15 mouse cellular contexts compared by ENCODE assay signal in the genomic region with DNA sequence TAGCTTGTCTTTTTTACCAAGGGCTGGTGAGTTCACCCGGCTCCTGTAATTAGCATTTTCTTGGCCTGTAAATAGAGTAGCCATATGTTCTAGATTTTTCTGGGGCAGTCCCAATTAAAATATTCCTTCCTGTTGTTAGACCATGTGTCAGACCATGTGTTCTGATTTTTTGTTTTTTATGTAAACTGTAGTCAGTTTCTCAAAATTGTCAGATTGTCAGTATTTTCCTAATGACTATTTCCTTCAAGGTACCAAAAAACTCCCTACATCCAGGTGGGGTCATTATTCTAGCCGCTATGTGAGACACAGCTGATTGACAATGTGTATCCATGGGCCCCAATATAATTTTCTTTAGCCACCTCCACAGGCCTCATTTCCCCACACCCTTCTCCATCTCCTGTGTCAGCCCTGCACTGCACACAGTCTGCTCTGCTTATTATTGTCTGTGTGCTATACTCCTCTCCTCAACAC. TPM values are rescaled to one million over a fixed set of nuclear protein-coding genes. Genes with fewer than 3 reads are reported as not detected.
DNase-seq lines count a peak whose midpoint lies in the region; ATAC-seq lines count a peak whose summit lies in the region.
"Had no signal": no experiment of that assay in that cellular context is flagged by ENCODE, and none has a peak within 500 bp of the region (broad histone marks: within the 10 kb centered on the region; RNA-seq: fewer than 3 reads in every experiment).

No protein-coding gene starts in this region.

- ATAC-seq in hindbrain, embryonic 15.5 days (ENCODE audit: low FRiP score, low read depth): no peak
- ATAC-seq in hindbrain, embryonic 13.5 days (ENCODE audit: low FRiP score): no peak

- H3K9me3 ChIP-seq in hindbrain, embryonic 15.5 days: no peaks in the 10 kb centered on the region
- H3K9me3 ChIP-seq in hindbrain, embryonic 13.5 days: no peaks in the 10 kb centered on the region
- H3K9me3 ChIP-seq in limb, embryonic 10.5 days (replicated peaks): no peaks in the 10 kb centered on the region
- H3K9me3 ChIP-seq: heart, embryonic 15.5 days; midbrain, embryonic 12.5 days had no signal

- H3K9ac ChIP-seq in hindbrain, embryonic 15.5 days: no peak overlapping the region
- no peak overlapping the region for H3K9ac ChIP-seq in hindbrain, embryonic 13.5 days
- H3K9ac ChIP-seq: heart, embryonic 15.5 days; hindbrain, embryonic 14.5 days; midbrain, embryonic 12.5 days had no signal

- 64% methylated on average over 2 of the region's 2 CpGs for WGBS in hindbrain, embryonic 15.5 days
- 78% methylated on average over 2 of the region's 2 CpGs for WGBS in hindbrain, embryonic 13.5 days
- 59% methylated on average over 2 of the region's 2 CpGs for whole genome bisulfite sequencing in limb, embryonic 10.5 days

- DNase-seq in brain, embryonic 18.5 days (ENCODE audit: low read depth, low spot score): peak; percentile 39
- peak; percentile 82 for DNase-seq in cerebellum, adult 9-11 months
- no peak for DNase-seq in limb, embryonic 10.5 days (ENCODE audit: low spot score)
- no peak for DNase-seq in layer of hippocampus, adult 9-10 months (ENCODE audit: low spot score)
- DNase-seq in thymus, postnatal 10 days (ENCODE audit: low spot score in 2 of 2): no peak
- DNase-seq: heart, adult 18-20 months; kidney, adult 8-10 months; kidney, postnatal 4 days; lung, adult 18-20 months; lung, postnatal 36 days had no signal

- no peak overlapping the region for H3K4me2 ChIP-seq in hindbrain, embryonic 15.5 days
- H3K4me2 ChIP-seq in hindbrain, embryonic 13.5 days: no peak overlapping the region
- H3K4me2 ChIP-seq: heart, embryonic 15.5 days; hindbrain, embryonic 14.5 days; midbrain, embryonic 12.5 days had no signal

- no peaks in the 10 kb centered on the region for H3K27me3 ChIP-seq in hindbrain, embryonic 15.5 days
- no peaks in the 10 kb centered on the region for H3K27me3 ChIP-seq in hindbrain, embryonic 13.5 days
- no peaks in the 10 kb centered on the region for H3K27me3 ChIP-seq in limb, embryonic 10.5 days (ENCODE audit: low read depth, poor library complexity, severe bottlenecking)
- H3K27me3 ChIP-seq: heart, embryonic 15.5 days; midbrain, embryonic 12.5 days had no signal

- H3K4me1 ChIP-seq in hindbrain, embryonic 15.5 days (replicated peaks): 0 out of 2 replicates have a peak, but pooled peaks cover 4% of the 10 kb centered on the region
- no peaks in the 10 kb centered on the region for H3K4me1 ChIP-seq in hindbrain, embryonic 13.5 days (replicated peaks)
- H3K4me1 ChIP-seq in limb, embryonic 10.5 days: peaks cover 33% of the 10 kb centered on the region
- H3K4me1 ChIP-seq: heart, embryonic 15.5 days; midbrain, embryonic 12.5 days had no signal

- H3K27ac ChIP-seq in hindbrain, embryonic 15.5 days (replicated peaks): 0 out of 2 replicates have a peak overlapping the region, but pooled peaks have one; percentile 14
- H3K27ac ChIP-seq in hindbrain, embryonic 13.5 days: no peak overlapping the region; the same call in 1 of the 2 replicates
- 0 out of 2 replicates have a peak overlapping the region, but pooled peaks have one; percentile 21 for H3K27ac ChIP-seq in limb, embryonic 10.5 days
- H3K27ac ChIP-seq: heart, embryonic 15.5 days; hindbrain, embryonic 14.5 days; midbrain, embryonic 12.5 days had no signal

- H3K4me3 ChIP-seq in hindbrain, embryonic 15.5 days: no peak overlapping the region
- H3K4me3 ChIP-seq in hindbrain, embryonic 13.5 days: no peak overlapping the region
- H3K4me3 ChIP-seq in limb, embryonic 10.5 days: no peak overlapping the region
- H3K4me3 ChIP-seq: heart, embryonic 15.5 days; midbrain, embryonic 12.5 days had no signal

- H3K36me3 ChIP-seq in hindbrain, embryonic 15.5 days: no peaks in the 10 kb centered on the region
- no peaks in the 10 kb centered on the region for H3K36me3 ChIP-seq in hindbrain, embryonic 13.5 days
- H3K36me3 ChIP-seq in limb, embryonic 10.5 days: no peaks in the 10 kb centered on the region
- H3K36me3 ChIP-seq: heart, embryonic 15.5 days; midbrain, embryonic 12.5 days had no signal

RNA-seq across cellular contexts. Expression of a gene that starts 40.5 kb away (rescaled TPM):
- polyA plus RNA-seq in hindbrain, embryonic 15.5 days (2015; fragmentation: Nextera tagmentation; extraction: Ambion mirVana): 709 and 713 TPM in 2 replicates
- polyA plus RNA-seq in hindbrain, embryonic 13.5 days (2015; fragmentation: Nextera tagmentation; extraction: Ambion mirVana): 592 and 627 TPM in 2 replicates
- polyA plus RNA-seq in limb, embryonic 10.5 days (2016; fragmentation: Nextera tagmentation; extraction: Ambion mirVana): 219 and 269 TPM in 2 replicates

Comparison
In these comparisons a context has a peak if more than half of its experiments do, and no peak if none do; other contexts are left out.
1. DNase-seq: peak in brain, embryonic 18.5 days (single experiment) and cerebellum, adult 9-11 months (single experiment); none in limb, embryonic 10.5 days (single experiment), layer of hippocampus, adult 9-10 months (single experiment) and thymus, postnatal 10 days (0 of 2).